Mouse (Mus musculus) MEL (cell line): ENCODE data around the gene Slc41a3. TPM values are rescaled to one million over a fixed set of nuclear protein-coding genes. Genes with fewer than 3 reads are reported as not detected.

Source experiments
- DNase-seq: peaks from one replicate; pipeline ENCODE4 v3.0.0; 2011; ENCODE audit warnings: low read depth, low spot score
- H3K27ac ChIP-seq: 2 replicates; pipeline ENCODE4 v1.5.1; 2012; ENCODE audit warnings: low read depth, mild to moderate bottlenecking, control low read depth, low read length, moderate library complexity; ENCODE audit not compliant: control insufficient read depth
- H3K27me3 ChIP-seq, 2 experiments: fragments of 150-350 bp in 1 of 2; sonication (generic) in 1 of 2; 2 replicates each; pipeline ENCODE4 v1.6.1; 2012; ENCODE audit warnings: low read length in 2 of 2, mild to moderate bottlenecking in 2 of 2, improper control_type of control experiment in 1 of 2, moderate library complexity in 1 of 2; ENCODE audit not compliant: insufficient read depth in 2 of 2, control insufficient read depth in 1 of 2
- H3K36me3 ChIP-seq, 2 experiments: 2 replicates each; pipeline ENCODE4 v1.6.1; 2012 to 2014; ENCODE audit warnings: low read length in 2 of 2, improper control_type of control experiment in 1 of 2, inconsistent platforms in 1 of 2, mild to moderate bottlenecking in 1 of 2; ENCODE audit not compliant: insufficient read depth in 2 of 2, control insufficient read depth in 1 of 2
- H3K4me1 ChIP-seq, 2 experiments: fragments of 150-350 bp in 1 of 2; sonication (generic) in 1 of 2; 2 replicates each; pipeline ENCODE4 v1.6.1; 2012; ENCODE audit warnings: low read length in 2 of 2, improper control_type of control experiment in 1 of 2, mild to moderate bottlenecking in 1 of 2; ENCODE audit not compliant: insufficient read depth in 2 of 2, control insufficient read depth in 1 of 2
- H3K4me3 ChIP-seq, 2 experiments: fragments of 150-350 bp in 1 of 2; sonication (generic) in 1 of 2; 2 replicates each; pipeline ENCODE4 v1.5.1; 2012; ENCODE audit warnings: low read depth in 2 of 2, low read length in 2 of 2, mild to moderate bottlenecking in 2 of 2, moderate library complexity in 2 of 2, control low read depth in 1 of 2, improper control_type of control experiment in 1 of 2; ENCODE audit not compliant: control insufficient read depth in 1 of 2, insufficient read depth in 1 of 2
- H3K79me2 ChIP-seq: 2 replicates; pipeline ENCODE4 v1.6.1; 2012; ENCODE audit warnings: mild to moderate bottlenecking, low read length, moderate library complexity; ENCODE audit not compliant: control insufficient read depth, poor library complexity, insufficient read depth
- H3K9ac ChIP-seq: 2 replicates; pipeline ENCODE4 v1.6.1; 2012; ENCODE audit warnings: low read depth, mild to moderate bottlenecking, control low read depth, low read length, moderate library complexity; ENCODE audit not compliant: control insufficient read depth, poor library complexity, severe bottlenecking
- H3K9me3 ChIP-seq: fragments of 150-350 bp; sonication (generic); replicated peaks from 2 replicates; pipeline ENCODE4 v1.6.1; 2012; ENCODE audit warnings: mild to moderate bottlenecking, low read length, improper control_type of control experiment, moderate library complexity; ENCODE audit not compliant: insufficient read depth
- BHLHE40 ChIP-seq: IDR thresholded peaks from 2 replicates; pipeline ENCODE4 v1.6.1; 2012; ENCODE audit warnings: low read depth, mild to moderate bottlenecking, inconsistent platforms, low read length, improper control_type of control experiment, borderline replicate concordance
- CHD1 ChIP-seq: IDR thresholded peaks from 2 replicates; pipeline ENCODE4 v1.6.1; 2012; ENCODE audit warnings: low read depth, mild to moderate bottlenecking, inconsistent platforms, low read length, improper control_type of control experiment
- CHD2 ChIP-seq: IDR thresholded peaks from 2 replicates; pipeline ENCODE4 v1.6.1; 2011; ENCODE audit warnings: low read length, improper control_type of control experiment
- CTCF ChIP-seq, 3 experiments: IDR thresholded peaks in 2 of 3; conservative IDR thresholded peaks in 1 of 3; 2 replicates each; pipeline ENCODE4 v1.5.1; 2011 to 2012; ENCODE audit warnings: low read length in 3 of 3, low read depth in 2 of 3, mild to moderate bottlenecking in 2 of 3, improper control_type of control experiment in 1 of 3, inconsistent platforms in 1 of 3, mixed read lengths in 1 of 3, moderate library complexity in 1 of 3; ENCODE audit not compliant: control insufficient read depth in 1 of 3, insufficient read depth in 1 of 3, poor library complexity in 1 of 3, severe bottlenecking in 1 of 3
- E2F4 ChIP-seq: IDR thresholded peaks from 2 replicates; pipeline ENCODE4 v1.6.1; 2011; ENCODE audit warnings: low read depth, low read length, improper control_type of control experiment, borderline replicate concordance
- EP300 ChIP-seq, 2 experiments: IDR thresholded peaks; 2 replicates each; pipeline ENCODE4 v1.6.1; 2011; ENCODE audit warnings: improper control_type of control experiment in 2 of 2, low read length in 2 of 2, low read depth in 1 of 2, mild to moderate bottlenecking in 1 of 2
- ETS1 ChIP-seq: IDR thresholded peaks from 2 replicates; pipeline ENCODE4 v1.6.1; 2012; ENCODE audit warnings: low read depth, mild to moderate bottlenecking, inconsistent platforms, low read length, improper control_type of control experiment, moderate library complexity
- HCFC1 ChIP-seq: IDR thresholded peaks from 2 replicates; pipeline ENCODE4 v1.6.1; 2012; ENCODE audit warnings: low read depth, mild to moderate bottlenecking, inconsistent platforms, low read length, improper control_type of control experiment, moderate library complexity
- KAT2A ChIP-seq: conservative IDR thresholded peaks from 2 replicates; pipeline ENCODE4 v1.6.1; 2012; ENCODE audit warnings: low read depth, low read length, improper control_type of control experiment, inconsistent platforms
- MAFK ChIP-seq: IDR thresholded peaks from 2 replicates; pipeline ENCODE4 v1.6.1; 2011; ENCODE audit warnings: low read depth, mild to moderate bottlenecking, low read length, improper control_type of control experiment, borderline replicate concordance
- MAX ChIP-seq: IDR thresholded peaks from 2 replicates; pipeline ENCODE4 v1.6.1; 2011; ENCODE audit warnings: low read length, improper control_type of control experiment
- MAZ ChIP-seq: IDR thresholded peaks from 2 replicates; pipeline ENCODE4 v1.6.1; 2012; ENCODE audit warnings: low read depth, mild to moderate bottlenecking, inconsistent platforms, low read length, improper control_type of control experiment
- MXI1 ChIP-seq: IDR thresholded peaks from 2 replicates; pipeline ENCODE4 v1.6.1; 2011; ENCODE audit warnings: mild to moderate bottlenecking, low read depth, low read length, improper control_type of control experiment
- MYC ChIP-seq: IDR thresholded peaks from 2 replicates; pipeline ENCODE4 v1.6.1; 2011; ENCODE audit warnings: low read depth, mild to moderate bottlenecking, low read length, improper control_type of control experiment, moderate library complexity
- NRF1 ChIP-seq: IDR thresholded peaks from 2 replicates; pipeline ENCODE4 v1.6.1; 2014; ENCODE audit warnings: low read depth, mild to moderate bottlenecking, inconsistent platforms, low read length, improper control_type of control experiment, moderate library complexity; ENCODE audit not compliant: poor library complexity, insufficient read depth, severe bottlenecking
- POLR2A ChIP-seq, 2 experiments: IDR thresholded peaks; 2 replicates each; pipeline ENCODE4 v1.6.1; 2011 to 2012; ENCODE audit warnings: low read length in 2 of 2, mild to moderate bottlenecking in 2 of 2, control low read depth in 1 of 2, improper control_type of control experiment in 1 of 2, low read depth in 1 of 2, moderate library complexity in 1 of 2; ENCODE audit not compliant: control insufficient read depth in 1 of 2, insufficient read depth in 1 of 2, poor library complexity in 1 of 2
- POLR2AphosphoS5 ChIP-seq: IDR thresholded peaks from 2 replicates; pipeline ENCODE4 v1.6.1; 2012; ENCODE audit warnings: low read depth, borderline replicate concordance, mild to moderate bottlenecking, inconsistent platforms, low read length, moderate library complexity, mixed read lengths
- RAD21 ChIP-seq: IDR thresholded peaks from 2 replicates; pipeline ENCODE4 v1.6.1; 2011; ENCODE audit warnings: mild to moderate bottlenecking, low read depth, low read length, improper control_type of control experiment
- SIN3A ChIP-seq: IDR thresholded peaks from 2 replicates; pipeline ENCODE4 v1.6.1; 2012; ENCODE audit warnings: low read length, improper control_type of control experiment, inconsistent platforms
- SMC3 ChIP-seq: IDR thresholded peaks from 2 replicates; pipeline ENCODE4 v1.6.1; 2011; ENCODE audit warnings: low read depth, low read length, improper control_type of control experiment
- TAL1 ChIP-seq: IDR thresholded peaks from 2 replicates; pipeline ENCODE4 v1.6.1; 2012; ENCODE audit warnings: mild to moderate bottlenecking, inconsistent platforms, low read length, moderate library complexity, mixed read lengths
- TBP ChIP-seq: IDR thresholded peaks from 2 replicates; pipeline ENCODE4 v1.8.0; 2011; ENCODE audit warnings: low read depth, low read length, improper control_type of control experiment
- UBTF ChIP-seq: IDR thresholded peaks from 2 replicates; pipeline ENCODE4 v1.6.1; 2012; ENCODE audit warnings: low read depth, mild to moderate bottlenecking, inconsistent platforms, low read length, improper control_type of control experiment, moderate library complexity, borderline replicate concordance; ENCODE audit not compliant: insufficient read depth
- USF1 ChIP-seq: IDR thresholded peaks from 2 replicates; pipeline ENCODE4 v1.6.1; 2014; ENCODE audit warnings: low read depth, mild to moderate bottlenecking, inconsistent platforms, low read length, improper control_type of control experiment, moderate library complexity
- USF2 ChIP-seq, 2 experiments: IDR thresholded peaks; 2 replicates each; pipeline ENCODE4 v1.6.1; 2011 to 2012; ENCODE audit warnings: improper control_type of control experiment in 2 of 2, low read length in 2 of 2, borderline replicate concordance in 1 of 2, inconsistent platforms in 1 of 2, low read depth in 1 of 2, mild to moderate bottlenecking in 1 of 2; ENCODE audit not compliant: insufficient read depth in 1 of 2
- ZC3H11A ChIP-seq: IDR thresholded peaks from 2 replicates; pipeline ENCODE4 v1.6.1; 2012; ENCODE audit warnings: low read depth, mild to moderate bottlenecking, inconsistent platforms, low read length, improper control_type of control experiment
- ZKSCAN1 ChIP-seq: IDR thresholded peaks from 2 replicates; pipeline ENCODE4 v1.6.1; 2012; ENCODE audit warnings: low read depth, mild to moderate bottlenecking, inconsistent platforms, low read length, improper control_type of control experiment, moderate library complexity
- ZMIZ1 ChIP-seq: IDR thresholded peaks from 2 replicates; pipeline ENCODE4 v1.6.1; 2012; ENCODE audit warnings: low read depth, mild to moderate bottlenecking, inconsistent platforms, low read length, improper control_type of control experiment, moderate library complexity
- ZNF384 ChIP-seq: IDR thresholded peaks from 2 replicates; pipeline ENCODE4 v1.6.1; 2012; ENCODE audit warnings: low read depth, mild to moderate bottlenecking, inconsistent platforms, low read length, improper control_type of control experiment
- polyA plus RNA-seq, 2 experiments: library from polyadenylated mRNA; stranded (reverse) in 1 of 2; unstranded in 1 of 2; fragments of >175 nt in 1 of 2; fragments of >200 nt in 1 of 2; gene quantifications; 2 replicates each; pipeline versions ENCODE4 v1.2.1 to v1.2.4; 2012; ENCODE audit warnings: low replicate concordance in 2 of 2, low read depth in 1 of 2; ENCODE audit not compliant: insufficient read length in 2 of 2, insufficient read depth in 1 of 2, missing spikeins in 1 of 2
- total RNA-seq: library from RNA; depleted of rRNA; stranded (reverse); fragments of 300-350 nt; gene quantifications from 2 replicates; pipeline ENCODE4 v1.2.3, GENCODE M21; 2012

Slc41a3 gene
- total and polyA plus RNA-seq, 3 experiments, result 65.8 to 70.4 TPM; not detected in 1

DNA sequence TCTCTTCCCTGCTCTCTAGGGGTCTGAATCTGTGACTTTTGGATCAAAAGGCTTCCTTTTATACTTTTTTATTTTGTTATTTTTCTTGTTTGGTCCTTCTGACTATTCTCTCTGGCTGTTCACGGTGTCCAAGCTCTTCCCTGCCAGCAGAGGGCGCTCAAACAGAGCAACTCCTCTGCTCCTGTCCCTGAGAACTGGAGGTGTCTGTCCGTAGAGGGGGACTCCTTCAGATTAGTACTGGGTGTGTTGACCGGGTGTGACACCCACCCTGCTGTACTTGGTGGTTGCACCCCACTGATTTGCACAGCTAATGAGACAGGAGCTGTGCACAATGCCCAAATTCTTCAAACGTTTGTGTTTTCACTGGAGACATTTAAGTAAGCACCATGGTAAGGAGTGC lies 2.7 kb downstream of the Slc41a3 start:
- Histone ChIP-seq H3K4me3 (peak overlapping the region in 1 of 2 experiments; percentile 19; a peak in 3 of 4 replicates), H3K9me3 (no peaks in the 10 kb centered on the region), H3K27ac (no peak overlapping the region), H3K79me2 (no peaks in the 10 kb centered on the region; the same call in 1 of the 2 replicates), H3K9ac (peak overlapping the region; percentile 40; the same call in 1 of the 2 replicates), H3K4me1 (peaks cover 6 to 21% of the 10 kb centered on the region in 2 experiments), H3K27me3 (no peaks in the 10 kb centered on the region), H3K36me3 (peaks cover 0 to 9% of the 10 kb centered on the region in 2 experiments; a peak in 2 of 4 replicates)
- no peak for TF ChIP-seq SIN3A
- no peak for TF ChIP-seq CHD2
- TF ChIP-seq ZNF384, result no peak
- TF ChIP-seq BHLHE40, result no peak
- no peak for TF ChIP-seq HCFC1
- peak; percentile 80 to 96 (median 94) for TF ChIP-seq CTCF (IDR thresholded peaks at IDR 0.05 in 2 of 3, conservative IDR thresholded peaks at IDR 0.05 in 1 of 3; ENCODE audit: control insufficient read depth in 1 of 3, insufficient read depth in 1 of 3, low read depth in 2 of 3, low read length in 3 of 3, poor library complexity in 1 of 3, severe bottlenecking in 1 of 3)
- no peak for TF ChIP-seq POLR2AphosphoS5
- no peak for TF ChIP-seq USF2 (IDR thresholded peaks at IDR 0.05; ENCODE audit: borderline replicate concordance in 1 of 2, insufficient read depth in 1 of 2, low read depth in 1 of 2, low read length in 2 of 2)
- TF ChIP-seq ZC3H11A, result peak; percentile 41; the same call in 1 of the 2 replicates
- no peak for TF ChIP-seq TAL1
- TF ChIP-seq RAD21, result peak; percentile 69
- TF ChIP-seq NRF1, result no peak
- TF ChIP-seq CHD1, result no peak
- peak; percentile 84 for TF ChIP-seq SMC3
- no peak for TF ChIP-seq UBTF
- no peak for TF ChIP-seq ETS1
- TF ChIP-seq MAX, result no peak
- DNase-seq, result peak; percentile 91

DNA sequence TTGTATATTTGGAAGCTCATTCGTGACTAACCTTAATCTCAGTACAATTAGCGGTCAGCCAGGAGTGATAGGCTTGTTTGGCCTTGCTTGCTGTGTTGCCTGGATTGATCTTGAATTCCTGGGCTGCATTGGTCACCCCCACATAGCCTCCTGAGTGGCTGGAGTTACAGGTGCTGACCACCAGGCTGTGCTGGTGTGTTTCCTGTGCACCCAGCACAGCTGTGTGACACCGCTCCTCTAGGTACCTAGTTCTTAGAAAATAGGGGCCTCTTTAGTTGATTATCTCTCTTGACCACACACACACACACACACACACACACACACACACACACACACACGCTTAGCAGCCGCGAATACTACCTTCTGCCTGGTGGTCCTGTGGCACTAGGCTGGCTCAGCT lies 3.7 kb downstream of the Slc41a3 start:
- no peak overlapping the region for H3K9ac ChIP-seq
- H3K27ac ChIP-seq, result no peak overlapping the region
- no peaks in the 10 kb centered on the region for H3K27me3 ChIP-seq
- peaks cover 0 to 9% of the 10 kb centered on the region in 2 experiments; a peak in 2 of 4 replicates for H3K36me3 ChIP-seq
- peaks cover 6 to 21% of the 10 kb centered on the region in 2 experiments for H3K4me1 ChIP-seq
- DNase-seq, result peak; percentile 73
- no peaks in the 10 kb centered on the region for H3K9me3 ChIP-seq
- H3K79me2 ChIP-seq, result no peaks in the 10 kb centered on the region; the same call in 1 of the 2 replicates
- no peak overlapping the region for H3K4me3 ChIP-seq
- TF ChIP-seq TBP (0 out of 2 replicates have a peak, but pooled peaks have one; percentile 9), MYC (no peak), UBTF (no peak), E2F4 (no peak), ZMIZ1 (no peak), BHLHE40 (no peak), SMC3 (peak; percentile 81), ETS1 (peak; percentile 37; the same call in 1 of the 2 replicates), MXI1 (no peak), CHD2 (no peak), RAD21 (peak; percentile 77), KAT2A (no peak), POLR2AphosphoS5 (no peak), MAFK (no peak), CTCF (IDR thresholded peaks at IDR 0.05 in 2 of 3, conservative IDR thresholded peaks at IDR 0.05 in 1 of 3; ENCODE audit: control insufficient read depth in 1 of 3, insufficient read depth in 1 of 3, low read depth in 2 of 3, low read length in 3 of 3, poor library complexity in 1 of 3, severe bottlenecking in 1 of 3) (peak; percentile 61 to 78 (median 73)), MAZ (no peak), ZNF384 (no peak), CHD1 (no peak), ZKSCAN1 (no peak), POLR2A (IDR thresholded peaks at IDR 0.05; ENCODE audit: control insufficient read depth in 1 of 2, insufficient read depth in 1 of 2, low read depth in 1 of 2, low read length in 2 of 2, poor library complexity in 1 of 2) (no peak), USF1 (no peak), TAL1 (peak; percentile 10; the same call in 1 of the 2 replicates), EP300 (IDR thresholded peaks at IDR 0.05; ENCODE audit: low read depth in 1 of 2, low read length in 2 of 2) (peak in 1 of 2 experiments; percentile 49; a peak in 2 of 4 replicates)
